Mouse (Mus musculus): Measurements from ENCODE around the gene Gm7879. TPM values are rescaled to one million over a fixed set of nuclear protein-coding genes. Genes with fewer than 3 reads are reported as not detected.

Gm7879 gene
- polyA plus RNA-seq, 1 experiment from 2014 or later, result not detected

- H3K4me2 ChIP-seq (ENCODE audit: low read depth, low read length), result no peak overlapping the region
- H3K9me3 ChIP-seq (replicated peaks; ENCODE audit: control insufficient read depth, low read length), result no peaks in the 10 kb centered on the region
- H3K36me3 ChIP-seq (ENCODE audit: control insufficient read depth, insufficient read depth), result no peaks in the 10 kb centered on the region
- no peaks in the 10 kb centered on the region for H3K4me1 ChIP-seq (ENCODE audit: control insufficient read depth, low read depth, low read length)
- 24% methylated on average over 4 of the region's 4 CpGs for WGBS (ENCODE audit: insufficient replicate concordance)
- no peaks in the 10 kb centered on the region for H3K27me3 ChIP-seq (ENCODE audit: control insufficient read depth, insufficient read depth, low read depth, low read length)
- H3K9ac ChIP-seq (ENCODE audit: low read depth, low read length), result no peak overlapping the region
- no peak for ATAC-seq (ENCODE audit: low read depth)
- no peak overlapping the region for H3K27ac ChIP-seq (ENCODE audit: low read length)
- no peak overlapping the region for H3K4me3 ChIP-seq (ENCODE audit: low read depth, low read length)
Observed at GRCm38 (mm10) chr5:43923933-43924332, 11.0 kb downstream of the Gm7879 start.

- no peak overlapping the region for H3K27ac ChIP-seq (ENCODE audit: low read length)
- no peak overlapping the region for H3K4me3 ChIP-seq (ENCODE audit: low read depth, low read length)
- no peaks in the 10 kb centered on the region for H3K9me3 ChIP-seq (replicated peaks; ENCODE audit: control insufficient read depth, low read length)
- H3K9ac ChIP-seq (ENCODE audit: low read depth, low read length), result no peak overlapping the region
- no peaks in the 10 kb centered on the region for H3K27me3 ChIP-seq (ENCODE audit: control insufficient read depth, insufficient read depth, low read depth, low read length)
- H3K36me3 ChIP-seq (ENCODE audit: control insufficient read depth, insufficient read depth), result no peaks in the 10 kb centered on the region
- H3K4me2 ChIP-seq (ENCODE audit: low read depth, low read length), result no peak overlapping the region
- no peaks in the 10 kb centered on the region for H3K4me1 ChIP-seq (ENCODE audit: control insufficient read depth, low read depth, low read length)
- no peak for ATAC-seq (ENCODE audit: low read depth)
Observed at GRCm38 (mm10) chr5:43927729-43928128, 14.8 kb downstream of the Gm7879 start.

GRCm38 (mm10) chr5:43933269-43933668 is 20.3 kb downstream of the Gm7879 start:
- no peak for ATAC-seq (ENCODE audit: low read depth)

GRCm38 (mm10) chr5:43947330-43947977 is 34.5 kb downstream of the Gm7879 start:
- no peak overlapping the region for H3K27ac ChIP-seq (ENCODE audit: low read length)
- H3K27me3 ChIP-seq (ENCODE audit: control insufficient read depth, insufficient read depth, low read depth, low read length), result 0 out of 2 replicates have a peak, but pooled peaks cover 2% of the 10 kb centered on the region
- H3K4me1 ChIP-seq (ENCODE audit: control insufficient read depth, low read depth, low read length), result peaks cover 9% of the 10 kb centered on the region
- no peak overlapping the region for H3K9ac ChIP-seq (ENCODE audit: low read depth, low read length)
- no peaks in the 10 kb centered on the region for H3K9me3 ChIP-seq (replicated peaks; ENCODE audit: control insufficient read depth, low read length)
- ATAC-seq (ENCODE audit: low read depth), result no peak
- 27% methylated on average over 9 of the region's 9 CpGs for WGBS (ENCODE audit: insufficient replicate concordance)
- H3K4me3 ChIP-seq (ENCODE audit: low read depth, low read length), result no peak overlapping the region; the same call in 1 of the 2 replicates
- peak overlapping the region; percentile 55 for H3K4me2 ChIP-seq (ENCODE audit: low read depth, low read length)
- no peaks in the 10 kb centered on the region for H3K36me3 ChIP-seq (ENCODE audit: control insufficient read depth, insufficient read depth)

More at GRCm38 (mm10) chr5:43933269-43933668, 20.3 kb downstream of the Gm7879 start:
- Histone ChIP-seq H3K4me3 (ENCODE audit: low read depth, low read length) (no peak overlapping the region), H3K4me2 (ENCODE audit: low read depth, low read length) (no peak overlapping the region), H3K36me3 (ENCODE audit: control insufficient read depth, insufficient read depth) (no peaks in the 10 kb centered on the region), H3K27me3 (ENCODE audit: control insufficient read depth, insufficient read depth, low read depth, low read length) (no peaks in the 10 kb centered on the region), H3K9ac (ENCODE audit: low read depth, low read length) (no peak overlapping the region), H3K4me1 (ENCODE audit: control insufficient read depth, low read depth, low read length) (no peaks in the 10 kb centered on the region), H3K9me3 (replicated peaks; ENCODE audit: control insufficient read depth, low read length) (no peaks in the 10 kb centered on the region), H3K27ac (ENCODE audit: low read length) (no peak overlapping the region)
- 40% methylated on average over 2 of the region's 2 CpGs for WGBS (ENCODE audit: insufficient replicate concordance)

GRCm38 (mm10) chr5:43948111-43948743 is 35.3 kb downstream of the Gm7879 start:
- peak overlapping the region; percentile 42 for H3K4me3 ChIP-seq (ENCODE audit: low read depth, low read length)
- H3K27ac ChIP-seq (ENCODE audit: low read length), result peak overlapping the region; percentile 55
- peaks cover 9% of the 10 kb centered on the region for H3K4me1 ChIP-seq (ENCODE audit: control insufficient read depth, low read depth, low read length)
- under 1% methylated on average over 27 of the region's 27 CpGs for WGBS (ENCODE audit: insufficient replicate concordance)
- H3K36me3 ChIP-seq (ENCODE audit: control insufficient read depth, insufficient read depth), result no peaks in the 10 kb centered on the region
- 0 out of 2 replicates have a peak, but pooled peaks cover 2% of the 10 kb centered on the region for H3K27me3 ChIP-seq (ENCODE audit: control insufficient read depth, insufficient read depth, low read depth, low read length)
- no peaks in the 10 kb centered on the region for H3K9me3 ChIP-seq (replicated peaks; ENCODE audit: control insufficient read depth, low read length)
- H3K4me2 ChIP-seq (ENCODE audit: low read depth, low read length), result peak overlapping the region; percentile 55
- H3K9ac ChIP-seq (ENCODE audit: low read depth, low read length), result peak overlapping the region; percentile 28; the same call in 1 of the 2 replicates
- peak; percentile 97 for ATAC-seq (ENCODE audit: low read depth)

- H3K27me3 ChIP-seq (ENCODE audit: control insufficient read depth, insufficient read depth, low read depth, low read length), result 0 out of 2 replicates have a peak, but pooled peaks cover 2% of the 10 kb centered on the region
- H3K9ac ChIP-seq (ENCODE audit: low read depth, low read length), result peak overlapping the region; percentile 33; the same call in 1 of the 2 replicates
- H3K9me3 ChIP-seq (replicated peaks; ENCODE audit: control insufficient read depth, low read length), result no peaks in the 10 kb centered on the region
- H3K4me2 ChIP-seq (ENCODE audit: low read depth, low read length), result peak overlapping the region; percentile 55
- peak overlapping the region; percentile 42 for H3K4me3 ChIP-seq (ENCODE audit: low read depth, low read length)
- H3K4me1 ChIP-seq (ENCODE audit: control insufficient read depth, low read depth, low read length), result peaks cover 9% of the 10 kb centered on the region
- H3K36me3 ChIP-seq (ENCODE audit: control insufficient read depth, insufficient read depth), result no peaks in the 10 kb centered on the region
- WGBS (ENCODE audit: insufficient replicate concordance), result 5% methylated on average over 8 of the region's 8 CpGs
- peak overlapping the region; percentile 55; the same call in 1 of the 2 replicates for H3K27ac ChIP-seq (ENCODE audit: low read length)
- no peak for ATAC-seq (ENCODE audit: low read depth)
Observed at GRCm38 (mm10) chr5:43948748-43949275, 35.9 kb downstream of the Gm7879 start.

- Histone ChIP-seq H3K4me2 (ENCODE audit: low read depth, low read length) (no peak overlapping the region), H3K4me3 (ENCODE audit: low read depth, low read length) (no peak overlapping the region), H3K27ac (ENCODE audit: low read length) (no peak overlapping the region), H3K27me3 (ENCODE audit: control insufficient read depth, insufficient read depth, low read depth, low read length) (0 out of 2 replicates have a peak, but pooled peaks cover 2% of the 10 kb centered on the region), H3K9me3 (replicated peaks; ENCODE audit: control insufficient read depth, low read length) (no peaks in the 10 kb centered on the region), H3K9ac (ENCODE audit: low read depth, low read length) (no peak overlapping the region), H3K4me1 (ENCODE audit: control insufficient read depth, low read depth, low read length) (peaks cover 4% of the 10 kb centered on the region), H3K36me3 (ENCODE audit: control insufficient read depth, insufficient read depth) (no peaks in the 10 kb centered on the region)
- ATAC-seq (ENCODE audit: low read depth), result no peak
- WGBS (ENCODE audit: insufficient replicate concordance), result 65% methylated on average over 1 of the region's 1 CpGs
Observed at GRCm38 (mm10) chr5:43953241-43953640, 40.3 kb downstream of the Gm7879 start.

GRCm38 (mm10) chr5:43959884-43960440 is 47.0 kb downstream of the Gm7879 start:
- ATAC-seq (ENCODE audit: low read depth), result no peak
- Histone ChIP-seq H3K4me1 (ENCODE audit: control insufficient read depth, low read depth, low read length) (no peaks in the 10 kb centered on the region), H3K4me3 (ENCODE audit: low read depth, low read length) (no peak overlapping the region), H3K9ac (ENCODE audit: low read depth, low read length) (no peak overlapping the region), H3K4me2 (ENCODE audit: low read depth, low read length) (no peak overlapping the region), H3K27me3 (ENCODE audit: control insufficient read depth, insufficient read depth, low read depth, low read length) (no peaks in the 10 kb centered on the region), H3K36me3 (ENCODE audit: control insufficient read depth, insufficient read depth) (no peaks in the 10 kb centered on the region), H3K27ac (ENCODE audit: low read length) (no peak overlapping the region), H3K9me3 (replicated peaks; ENCODE audit: control insufficient read depth, low read length) (no peaks in the 10 kb centered on the region)
- WGBS (ENCODE audit: insufficient replicate concordance), result 54% methylated on average over 3 of the region's 3 CpGs

- WGBS (ENCODE audit: insufficient replicate concordance), result 77% methylated on average over 3 of the region's 3 CpGs
Observed at GRCm38 (mm10) chr5:43961056-43961455, 48.1 kb downstream of the Gm7879 start.

More at GRCm38 (mm10) chr5:43961056-43961455, 48.1 kb downstream of the Gm7879 start:
- Histone ChIP-seq H3K9ac (ENCODE audit: low read depth, low read length) (no peak overlapping the region), H3K9me3 (replicated peaks; ENCODE audit: control insufficient read depth, low read length) (no peaks in the 10 kb centered on the region), H3K4me2 (ENCODE audit: low read depth, low read length) (no peak overlapping the region), H3K4me1 (ENCODE audit: control insufficient read depth, low read depth, low read length) (no peaks in the 10 kb centered on the region), H3K27ac (ENCODE audit: low read length) (no peak overlapping the region), H3K4me3 (ENCODE audit: low read depth, low read length) (no peak overlapping the region), H3K36me3 (ENCODE audit: control insufficient read depth, insufficient read depth) (no peaks in the 10 kb centered on the region), H3K27me3 (ENCODE audit: control insufficient read depth, insufficient read depth, low read depth, low read length) (no peaks in the 10 kb centered on the region)
- no peak for ATAC-seq (ENCODE audit: low read depth)

All from liver, embryonic 16.5 days (tissue).